Mouse (Mus musculus) lung, postnatal 10 days (tissue): ENCODE results near the gene Ankrd44.

Experiments used
- DNase-seq: peaks from one replicate; pipeline ENCODE4 v3.0.0; 2021

Gene Ankrd44

GRCm38 (mm10) chr1:54597594-54598217 is 328.5 kb downstream of the Ankrd44 start:
- DNase-seq = no peak

DNA sequence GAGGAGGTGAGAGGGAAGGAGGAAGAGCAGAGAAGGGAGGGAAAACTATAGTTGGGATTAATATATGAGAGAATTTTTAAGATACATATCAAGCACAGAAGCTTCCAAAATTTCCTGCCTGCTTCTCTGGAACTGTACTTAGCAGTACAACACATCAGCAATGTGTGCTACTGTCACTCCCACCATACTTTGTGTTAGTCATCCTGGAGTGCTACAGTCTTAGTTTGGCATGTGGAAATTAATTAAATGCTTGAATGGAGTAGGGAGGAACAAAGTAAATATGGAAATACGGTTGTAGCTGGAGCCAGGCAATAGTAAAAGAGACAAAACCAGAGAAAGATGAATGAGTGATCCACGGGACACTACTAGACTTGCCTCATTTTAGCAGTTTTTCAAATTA is 330.0 kb downstream of the Ankrd44 start:
- no peak for DNase-seq
